Mouse (Mus musculus) intestine, postnatal 0 days (tissue): Measurements from ENCODE around the gene Ankrd60. TPM values are rescaled to one million over a fixed set of nuclear protein-coding genes. Genes with fewer than 3 reads are reported as not detected.

Experiments used
- ATAC-seq: fragments of 200-750 bp; cut with Nextera tagmentation; 2 replicates; pipeline ENCODE4 v1.8.0; 2017; ENCODE audit warnings: mild to moderate bottlenecking, moderate TSS enrichment, moderate library complexity
- H3K27ac ChIP-seq: fragments of 300-500 bp; sonication (generic); 2 replicates; pipeline ENCODE4 v1.5.1; 2014; ENCODE audit warnings: mild to moderate bottlenecking, low read depth, low read length, moderate library complexity
- H3K27me3 ChIP-seq: fragments of 300-500 bp; sonication (generic); replicated peaks from 2 replicates; pipeline ENCODE4 v1.6.1; 2014; ENCODE audit warnings: low read length, mixed read lengths; ENCODE audit not compliant: control insufficient read depth, insufficient read depth
- H3K36me3 ChIP-seq: fragments of 300-500 bp; sonication (generic); 2 replicates; pipeline ENCODE4 v1.6.1; 2014; ENCODE audit warnings: mild to moderate bottlenecking, moderate library complexity; ENCODE audit not compliant: control insufficient read depth, insufficient read depth
- H3K4me1 ChIP-seq: fragments of 300-500 bp; sonication (generic); replicated peaks from 2 replicates; pipeline ENCODE4 v1.6.1; 2014; ENCODE audit warnings: antibody characterized with exemption, low read length, mixed read lengths; ENCODE audit not compliant: control insufficient read depth, insufficient read depth
- H3K4me2 ChIP-seq: fragments of 300-500 bp; sonication (generic); replicated peaks from 2 replicates; pipeline ENCODE4 v1.6.1; 2014; ENCODE audit warnings: low read depth, mild to moderate bottlenecking, moderate library complexity
- H3K4me3 ChIP-seq: fragments of 300-500 bp; sonication (generic); 2 replicates; pipeline ENCODE4 v1.5.1; 2014; ENCODE audit warnings: low read depth, low read length
- H3K9ac ChIP-seq: fragments of 300-500 bp; sonication (generic); 2 replicates; pipeline ENCODE4 v1.6.1; 2014; ENCODE audit warnings: mild to moderate bottlenecking, low read depth, low read length
- H3K9me3 ChIP-seq: fragments of 300-500 bp; sonication (generic); 2 replicates; pipeline ENCODE4 v1.6.1; 2016; ENCODE audit warnings: mixed run types; ENCODE audit not compliant: control insufficient read depth
- CTCF ChIP-seq: sonication (generic); IDR thresholded peaks from 2 replicates; pipeline ENCODE4 v1.5.1; 2016; ENCODE audit warnings: low read depth, mild to moderate bottlenecking, control low read depth, antibody characterized with exemption, moderate library complexity
- WGBS: fragments of 180-500 bp; shearing (Covaris S2); extraction: QIAGEN DNeasy Blood & Tissue Kit; methylation state at CpG from one replicate; pipeline ENCODE4 v1.1.7; 2014; 5-methylcytosine and 5-hydroxymethylcytosine counted together
- polyA plus RNA-seq: library from polyadenylated mRNA; unstranded; fragments of >200 nt; fragmentation: Nextera tagmentation; extraction: Ambion mirVana; gene quantifications from 2 replicates; pipeline ENCODE4 v1.2.1, GENCODE M21; 2015

The Ankrd60 gene
- polyA plus RNA-seq, 1 experiment from 2014 or later = not detected

GRCm38 (mm10) chr2:173586118-173586968 is 8.2 kb upstream of the Ankrd60 start:
- H3K27me3 ChIP-seq = peaks cover 24% of the 10 kb centered on the region
- TF ChIP-seq CTCF = peak; percentile 91
- 2% methylated on average over 68 of the region's 68 CpGs for WGBS
- H3K36me3 ChIP-seq = no peaks in the 10 kb centered on the region
- H3K9ac ChIP-seq = peak overlapping the region; percentile 22; the same call in 1 of the 2 replicates
- H3K9me3 ChIP-seq = no peaks in the 10 kb centered on the region
- ATAC-seq = peak; percentile 52; the same call in 1 of the 2 replicates
- peak overlapping the region; percentile 89 for H3K4me2 ChIP-seq
- peak overlapping the region; percentile 50 for H3K4me3 ChIP-seq
- H3K4me1 ChIP-seq = no peaks in the 10 kb centered on the region
- H3K27ac ChIP-seq = no peak overlapping the region

GRCm38 (mm10) chr2:173585387-173586117 is 7.4 kb upstream of the Ankrd60 start:
- Histone ChIP-seq H3K9me3 (no peaks in the 10 kb centered on the region), H3K4me2 (peak overlapping the region; percentile 89), H3K9ac (no peak overlapping the region), H3K4me1 (no peaks in the 10 kb centered on the region), H3K36me3 (no peaks in the 10 kb centered on the region), H3K27ac (no peak overlapping the region), H3K4me3 (peak overlapping the region; percentile 50), H3K27me3 (peaks cover 24% of the 10 kb centered on the region)
- no peak for ATAC-seq
- TF ChIP-seq CTCF = peak; percentile 11; the same call in 1 of the 2 replicates
- WGBS = 3% methylated on average over 54 of the region's 54 CpGs

GRCm38 (mm10) chr2:173584361-173584760 is 6.2 kb upstream of the Ankrd60 start:
- Histone ChIP-seq H3K36me3 (no peaks in the 10 kb centered on the region), H3K4me1 (no peaks in the 10 kb centered on the region), H3K9ac (no peak overlapping the region), H3K4me2 (no peak overlapping the region), H3K4me3 (no peak overlapping the region), H3K27me3 (peaks cover 28% of the 10 kb centered on the region), H3K9me3 (no peaks in the 10 kb centered on the region), H3K27ac (no peak overlapping the region)
- WGBS = 77% methylated on average over 15 of the region's 15 CpGs
- no peak for ATAC-seq
- no peak for TF ChIP-seq CTCF

- no peak overlapping the region for H3K27ac ChIP-seq
- TF ChIP-seq CTCF = peak; percentile 79
- no peaks in the 10 kb centered on the region for H3K4me1 ChIP-seq
- peaks cover 33% of the 10 kb centered on the region for H3K27me3 ChIP-seq
- 50% methylated on average over 5 of the region's 5 CpGs for WGBS
- H3K9ac ChIP-seq = no peak overlapping the region
- no peak overlapping the region for H3K4me2 ChIP-seq
- no peak for ATAC-seq
- H3K4me3 ChIP-seq = no peak overlapping the region
- H3K9me3 ChIP-seq = no peaks in the 10 kb centered on the region
- H3K36me3 ChIP-seq = no peaks in the 10 kb centered on the region
These were observed 5.3 kb upstream of the Ankrd60 start for GRCm38 (mm10) chr2:173583455-173583854.

GRCm38 (mm10) chr2:173582903-173583302 is 4.7 kb upstream of the Ankrd60 start:
- 0 out of 2 replicates have a peak, but pooled peaks have one; percentile 8 for ATAC-seq
- H3K4me3 ChIP-seq = no peak overlapping the region
- H3K9me3 ChIP-seq = no peaks in the 10 kb centered on the region
- TF ChIP-seq CTCF = no peak
- H3K27me3 ChIP-seq = peaks cover 34% of the 10 kb centered on the region
- H3K4me2 ChIP-seq = no peak overlapping the region
- no peak overlapping the region for H3K9ac ChIP-seq
- H3K4me1 ChIP-seq = no peaks in the 10 kb centered on the region
- H3K36me3 ChIP-seq = no peaks in the 10 kb centered on the region
- H3K27ac ChIP-seq = no peak overlapping the region
- WGBS = 90% methylated on average over 3 of the region's 3 CpGs

GRCm38 (mm10) chr2:173581096-173581495 is 2.9 kb upstream of the Ankrd60 start:
- no peaks in the 10 kb centered on the region for H3K36me3 ChIP-seq
- H3K4me2 ChIP-seq = no peak overlapping the region
- no peaks in the 10 kb centered on the region for H3K9me3 ChIP-seq
- no peaks in the 10 kb centered on the region for H3K4me1 ChIP-seq
- H3K27me3 ChIP-seq = peaks cover 44% of the 10 kb centered on the region
- no peak for TF ChIP-seq CTCF
- no peak for ATAC-seq
- H3K4me3 ChIP-seq = no peak overlapping the region
- H3K27ac ChIP-seq = no peak overlapping the region
- no peak overlapping the region for H3K9ac ChIP-seq
